Mouse (Mus musculus) spleen, adult 12 weeks (tissue): ENCODE data around the gene Mrpl50.
"Not testable (repeated sequence)": the region's sequence is repeated elsewhere in the genome, so short reads cannot be mapped to it uniquely, and the experiment has no call there.

Source experiments
- DNase-seq: peaks from one replicate; pipeline ENCODE4 v3.0.0; 2022; ENCODE audit warnings: low spot score

The Mrpl50 gene

GRCm38 (mm10) chr4:49509183-49509582 is 11.7 kb downstream of the Mrpl50 start:
- DNase-seq, result no peak

GRCm38 (mm10) chr4:49506386-49506785 is 14.5 kb downstream of the Mrpl50 start, which contains the start of gene Baat:
Baat (minus strand) TSS chr4:49506557.
- no peak for DNase-seq

- DNase-seq, result no peak
Observed at GRCm38 (mm10) chr4:49503563-49503962, 17.3 kb downstream of the Mrpl50 start.

GRCm38 (mm10) chr4:49485934-49486650 is 34.8 kb downstream of the Mrpl50 start:
- not testable (repeated sequence) for DNase-seq

- no peak for DNase-seq
Observed at GRCm38 (mm10) chr4:49485442-49485841, 35.5 kb downstream of the Mrpl50 start.

- DNase-seq, result no peak
Observed at GRCm38 (mm10) chr4:49480896-49481295, 40.0 kb downstream of the Mrpl50 start.

- DNase-seq, result no peak
Observed at GRCm38 (mm10) chr4:49480104-49480760, 40.7 kb downstream of the Mrpl50 start.

- not testable (repeated sequence) for DNase-seq
Observed at GRCm38 (mm10) chr4:49479035-49479434, 41.9 kb downstream of the Mrpl50 start.

- peak; percentile 49 for DNase-seq
Observed at GRCm38 (mm10) chr4:49478118-49478877, 42.6 kb downstream of the Mrpl50 start.

- no peak for DNase-seq
Observed at GRCm38 (mm10) chr4:49474583-49474982, 46.3 kb downstream of the Mrpl50 start.

- no peak for DNase-seq
Observed at GRCm38 (mm10) chr4:49473435-49474100, 47.3 kb downstream of the Mrpl50 start, which contains the start of gene Acnat1. Acnat1 (minus strand) TSS chr4:49473912.

GRCm38 (mm10) chr4:49469435-49470151 is 51.3 kb downstream of the Mrpl50 start:
- no peak for DNase-seq

GRCm38 (mm10) chr4:49467360-49467759 is 53.5 kb downstream of the Mrpl50 start:
- DNase-seq, result no peak
